42 mouse cellular contexts compared by ENCODE assay signal in the genomic region with DNA sequence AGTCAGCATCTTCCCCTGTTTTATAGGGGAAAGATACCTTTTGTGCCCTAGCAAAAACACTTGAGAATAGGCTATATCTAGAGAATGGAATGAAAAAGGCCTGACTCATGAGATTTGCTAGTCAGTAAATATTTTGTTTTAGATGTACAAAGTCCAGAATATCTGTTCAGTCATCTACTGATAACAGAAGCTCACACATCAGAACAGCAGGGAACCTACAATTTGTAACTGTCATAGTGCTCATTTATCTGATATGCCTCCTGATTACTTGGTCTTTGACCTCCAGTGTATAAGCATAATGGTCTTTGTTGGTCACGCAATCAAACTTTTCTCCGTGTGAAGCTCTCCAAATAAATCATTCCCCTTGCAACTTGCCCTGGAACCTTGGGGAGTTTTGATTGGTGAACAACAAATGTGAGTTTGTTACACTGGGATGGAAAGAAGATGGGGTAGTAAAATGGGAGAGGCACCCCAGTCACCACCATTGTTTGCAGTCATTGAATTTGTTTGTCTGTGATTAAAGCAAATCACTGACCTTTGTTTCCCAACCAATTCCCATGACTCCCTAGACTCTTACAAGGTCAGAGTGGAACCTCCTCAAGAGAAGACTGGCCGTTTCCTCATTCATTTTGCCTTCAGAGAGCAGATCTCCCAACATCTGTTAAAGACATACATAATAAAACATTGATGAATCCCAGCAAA. TPM values are rescaled to one million over a fixed set of nuclear protein-coding genes. Genes with fewer than 3 reads are reported as not detected.
"Had no signal": no experiment of that assay in that cellular context is flagged by ENCODE, and none has a peak within 500 bp of the region (broad histone marks: within the 10 kb centered on the region; RNA-seq: fewer than 3 reads in every experiment).

No protein-coding gene starts in this region.

- ATAC-seq: hindbrain, embryonic 16.5 days; inflammation-experienced regulatory T-cells, adult 6 months; intestine, embryonic 15.5 days; intestine, postnatal 0 days had no signal

- H3K9me3 ChIP-seq: heart, embryonic 10.5 days; heart, embryonic 12.5 days; hindbrain, embryonic 10.5 days; hindbrain, embryonic 12.5 days; intestine, embryonic 15.5 days; kidney, embryonic 15.5 days; limb, embryonic 13.5 days; limb, embryonic 15.5 days; liver, embryonic 13.5 days had no signal

- H3K36me3 ChIP-seq: heart, embryonic 10.5 days; heart, embryonic 12.5 days; hindbrain, embryonic 10.5 days; hindbrain, embryonic 12.5 days; intestine, embryonic 15.5 days; kidney, embryonic 15.5 days; limb, embryonic 13.5 days; limb, embryonic 15.5 days; liver, embryonic 13.5 days had no signal

- H3K4me1 ChIP-seq: heart, embryonic 10.5 days; heart, embryonic 12.5 days; hindbrain, embryonic 10.5 days; hindbrain, embryonic 12.5 days; intestine, embryonic 15.5 days; kidney, embryonic 15.5 days; limb, embryonic 13.5 days; limb, embryonic 15.5 days; liver, embryonic 13.5 days had no signal

- H3K27me3 ChIP-seq: heart, embryonic 12.5 days; hindbrain, embryonic 12.5 days; intestine, embryonic 15.5 days; limb, embryonic 13.5 days; limb, embryonic 15.5 days; liver, embryonic 13.5 days had no signal

- DNase-seq: gastrocnemius, adult 2 months; gastrocnemius, postnatal 10 days; gastrocnemius, postnatal 25 days; heart, adult 18-20 months; heart, postnatal 10 days; heart, postnatal 4 days; kidney, adult 18-20 months; kidney, adult 8-10 months; kidney, postnatal 14 days; kidney, postnatal 36 days; layer of hippocampus, adult 9-11 months; layer of hippocampus, postnatal 36 days; left cerebral cortex, postnatal 4 days; liver, embryonic 13.5 days had no signal

- H3K9ac ChIP-seq: heart, embryonic 12.5 days; hindbrain, embryonic 12.5 days; hindbrain, embryonic 14.5 days; intestine, embryonic 15.5 days; kidney, embryonic 15.5 days; limb, embryonic 13.5 days; limb, embryonic 15.5 days; liver, embryonic 13.5 days had no signal

- H3K4me2 ChIP-seq: heart, embryonic 12.5 days; hindbrain, embryonic 12.5 days; hindbrain, embryonic 14.5 days; intestine, embryonic 15.5 days; kidney, embryonic 15.5 days; limb, embryonic 13.5 days; limb, embryonic 15.5 days; liver, embryonic 11.5 days; liver, embryonic 13.5 days had no signal

- H3K27ac ChIP-seq: gastrocnemius, adult 2 months; heart, embryonic 10.5 days; hindbrain, embryonic 10.5 days; hindbrain, embryonic 12.5 days; hindbrain, embryonic 14.5 days; intestine, embryonic 15.5 days; kidney, embryonic 15.5 days; kidney, postnatal 0 days; limb, embryonic 13.5 days; limb, embryonic 15.5 days; liver, embryonic 13.5 days had no signal

- H3K4me3 ChIP-seq: gastrocnemius, adult 2 months; heart, embryonic 10.5 days; heart, embryonic 12.5 days; hindbrain, embryonic 10.5 days; hindbrain, embryonic 12.5 days; intestine, embryonic 15.5 days; kidney, embryonic 15.5 days; limb, embryonic 13.5 days; limb, embryonic 15.5 days; liver, embryonic 13.5 days had no signal

RNA-seq across cellular contexts. Expression of gene Ces1a, which starts 15.6 kb away (rescaled TPM):
- total RNA-seq: gastrocnemius, adult 2 months; gastrocnemius, postnatal 10 days; gastrocnemius, postnatal 25 days; gastrocnemius, postnatal 4 days; granulocyte monocyte progenitor cell, adult 5-6 weeks; heart, adult 18-20 months; heart, adult 8-10 months; heart, postnatal 10 days; heart, postnatal 25 days; heart, postnatal 4 days; layer of hippocampus, adult 18-20 months; layer of hippocampus, adult 8-10 months; layer of hippocampus, postnatal 14 days; layer of hippocampus, postnatal 36 days; left cerebral cortex, postnatal 4 days had no signal
- polyA plus RNA-seq: heart, embryonic 12.5 days; heart, embryonic 14.5 days; hindbrain, embryonic 10.5 days; hindbrain, embryonic 12.5 days; hindbrain, embryonic 14.5 days; hindbrain, embryonic 16.5 days; inflammation-experienced regulatory T-cells, adult 6 months; intestine, embryonic 15.5 days; intestine, postnatal 0 days; kidney, embryonic 15.5 days; kidney, postnatal 0 days; large intestine, adult 2 months; limb, embryonic 11.5 days; limb, embryonic 15.5 days; liver, embryonic 11.5 days; liver, embryonic 13.5 days had no signal

RNA-seq across cellular contexts. Expression of gene Ces1b, which starts 16.2 kb away (rescaled TPM):
- total RNA-seq: gastrocnemius, adult 2 months; gastrocnemius, postnatal 10 days; gastrocnemius, postnatal 25 days; gastrocnemius, postnatal 4 days; granulocyte monocyte progenitor cell, adult 5-6 weeks; heart, adult 18-20 months; heart, adult 8-10 months; heart, postnatal 10 days; heart, postnatal 25 days; heart, postnatal 4 days; layer of hippocampus, adult 18-20 months; layer of hippocampus, adult 8-10 months; layer of hippocampus, postnatal 14 days; layer of hippocampus, postnatal 36 days; left cerebral cortex, adult 18-20 months; left cerebral cortex, adult 8-10 months; left cerebral cortex, postnatal 10 days; left cerebral cortex, postnatal 25 days; left cerebral cortex, postnatal 4 days had no signal
- polyA plus RNA-seq: heart, embryonic 10.5 days; heart, embryonic 12.5 days; heart, embryonic 14.5 days; hindbrain, embryonic 10.5 days; hindbrain, embryonic 12.5 days; hindbrain, embryonic 14.5 days; hindbrain, embryonic 16.5 days; inflammation-experienced regulatory T-cells, adult 6 months; intestine, postnatal 0 days; kidney, embryonic 15.5 days; kidney, postnatal 0 days; limb, embryonic 11.5 days; limb, embryonic 13.5 days; limb, embryonic 15.5 days; liver, embryonic 11.5 days; liver, embryonic 13.5 days had no signal
